Mouse (Mus musculus) stomach, embryonic 16.5 days (tissue): ENCODE measurements at regions not wholly inside any gene's neighbourhood (a gene's known extent, or its start where the extent isn't known, plus 50 kb on each side); places are given as distances from the start of the nearest gene placed in this dataset.

ENCODE experiments used
- ATAC-seq: fragments of 200-750 bp; cut with Nextera tagmentation; 2 replicates; pipeline ENCODE4 v1.8.0; 2017; ENCODE audit warnings: moderate number of reproducible peaks, moderate TSS enrichment; ENCODE audit not compliant: insufficient read depth, low FRiP score
- H3K27ac ChIP-seq: fragments of 300-500 bp; sonication (generic); 2 replicates; pipeline ENCODE4 v1.5.1; 2014; ENCODE audit warnings: low read length
- H3K27me3 ChIP-seq: fragments of 300-500 bp; sonication (generic); 2 replicates; pipeline ENCODE4 v1.6.1; 2014; ENCODE audit warnings: low read length, control low read depth, mixed read lengths; ENCODE audit not compliant: control insufficient read depth, insufficient read depth
- H3K36me3 ChIP-seq: fragments of 300-500 bp; sonication (generic); 2 replicates; pipeline ENCODE4 v1.6.1; 2014; ENCODE audit warnings: low read length; ENCODE audit not compliant: control insufficient read depth, insufficient read depth
- H3K4me1 ChIP-seq: fragments of 300-500 bp; sonication (generic); 2 replicates; pipeline ENCODE4 v1.6.1; 2014; ENCODE audit warnings: low read length, control low read depth, mixed read lengths; ENCODE audit not compliant: control insufficient read depth, insufficient read depth
- H3K4me2 ChIP-seq: fragments of 300-500 bp; sonication (generic); 2 replicates; pipeline ENCODE4 v1.6.1; 2014; ENCODE audit warnings: low read depth, low read length, mixed read lengths
- H3K4me3 ChIP-seq: fragments of 300-500 bp; sonication (generic); replicated peaks from 2 replicates; pipeline ENCODE4 v1.5.1; 2014; ENCODE audit warnings: mild to moderate bottlenecking, low read length
- H3K9ac ChIP-seq: fragments of 300-500 bp; sonication (generic); 2 replicates; pipeline ENCODE4 v1.6.1; 2014; ENCODE audit warnings: low read length
- H3K9me3 ChIP-seq: fragments of 300-500 bp; sonication (generic); replicated peaks from 2 replicates; pipeline ENCODE4 v1.6.1; 2016; ENCODE audit warnings: low read length, control low read depth; ENCODE audit not compliant: control insufficient read depth
- WGBS: fragments of 180-500 bp; shearing (Covaris S2); extraction: QIAGEN DNeasy Blood & Tissue Kit; methylation state at CpG from one replicate; pipeline ENCODE4 v1.1.7; 2014; 5-methylcytosine and 5-hydroxymethylcytosine counted together

- H3K4me3 ChIP-seq, result no peak overlapping the region
- H3K4me1 ChIP-seq, result peaks cover 12% of the 10 kb centered on the region
- H3K9me3 ChIP-seq, result no peaks in the 10 kb centered on the region
- peak overlapping the region; percentile 56 for H3K27ac ChIP-seq
- no peak overlapping the region for H3K4me2 ChIP-seq
- no peaks in the 10 kb centered on the region for H3K27me3 ChIP-seq
- H3K9ac ChIP-seq, result no peak overlapping the region
- H3K36me3 ChIP-seq, result no peaks in the 10 kb centered on the region
- peak; percentile 29; the same call in 1 of the 2 replicates for ATAC-seq
- 59% methylated on average over 14 of the region's 14 CpGs for WGBS
These were observed 54.5 kb upstream of the Cxcl14 start for GRCm38 (mm10) chr13:56350705-56351400.

DNA sequence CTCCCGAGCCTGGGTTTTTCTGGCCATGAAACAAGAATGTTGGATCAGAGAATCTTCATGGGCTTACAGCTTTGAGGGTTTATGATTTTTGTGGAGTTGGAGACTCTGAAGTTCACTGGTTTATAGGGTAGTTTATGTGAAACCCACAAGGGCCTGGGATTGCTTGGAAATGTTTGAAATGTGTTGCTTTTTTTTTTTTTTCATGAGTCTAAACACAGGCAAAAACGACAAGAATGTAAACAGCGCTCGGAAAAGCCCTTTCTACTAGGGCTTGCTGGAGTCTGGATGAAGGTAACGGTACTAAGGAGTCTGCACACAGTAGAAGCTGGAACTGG is 55.0 kb upstream of the Cxcl14 start:
- no peak overlapping the region for H3K4me3 ChIP-seq
- ATAC-seq, result peak; percentile 50; the same call in 1 of the 2 replicates
- H3K4me1 ChIP-seq, result peaks cover 12% of the 10 kb centered on the region
- H3K9me3 ChIP-seq, result no peaks in the 10 kb centered on the region
- no peak overlapping the region for H3K9ac ChIP-seq
- peak overlapping the region; percentile 64 for H3K27ac ChIP-seq
- no peaks in the 10 kb centered on the region for H3K27me3 ChIP-seq
- whole genome bisulfite sequencing, result 38% methylated on average over 5 of the region's 5 CpGs
- H3K36me3 ChIP-seq, result no peaks in the 10 kb centered on the region
- H3K4me2 ChIP-seq, result no peak overlapping the region

- H3K4me3 ChIP-seq, result no peak overlapping the region
- H3K36me3 ChIP-seq, result no peaks in the 10 kb centered on the region
- 85% methylated on average over 6 of the region's 6 CpGs for WGBS
- no peak overlapping the region for H3K4me2 ChIP-seq
- H3K4me1 ChIP-seq, result peaks cover 12% of the 10 kb centered on the region
- no peak overlapping the region for H3K9ac ChIP-seq
- H3K27me3 ChIP-seq, result no peaks in the 10 kb centered on the region
- no peak for ATAC-seq
- no peak overlapping the region for H3K27ac ChIP-seq
- H3K9me3 ChIP-seq, result no peaks in the 10 kb centered on the region
These were observed 56.1 kb upstream of the Cxcl14 start for GRCm38 (mm10) chr13:56352436-56352835.

DNA sequence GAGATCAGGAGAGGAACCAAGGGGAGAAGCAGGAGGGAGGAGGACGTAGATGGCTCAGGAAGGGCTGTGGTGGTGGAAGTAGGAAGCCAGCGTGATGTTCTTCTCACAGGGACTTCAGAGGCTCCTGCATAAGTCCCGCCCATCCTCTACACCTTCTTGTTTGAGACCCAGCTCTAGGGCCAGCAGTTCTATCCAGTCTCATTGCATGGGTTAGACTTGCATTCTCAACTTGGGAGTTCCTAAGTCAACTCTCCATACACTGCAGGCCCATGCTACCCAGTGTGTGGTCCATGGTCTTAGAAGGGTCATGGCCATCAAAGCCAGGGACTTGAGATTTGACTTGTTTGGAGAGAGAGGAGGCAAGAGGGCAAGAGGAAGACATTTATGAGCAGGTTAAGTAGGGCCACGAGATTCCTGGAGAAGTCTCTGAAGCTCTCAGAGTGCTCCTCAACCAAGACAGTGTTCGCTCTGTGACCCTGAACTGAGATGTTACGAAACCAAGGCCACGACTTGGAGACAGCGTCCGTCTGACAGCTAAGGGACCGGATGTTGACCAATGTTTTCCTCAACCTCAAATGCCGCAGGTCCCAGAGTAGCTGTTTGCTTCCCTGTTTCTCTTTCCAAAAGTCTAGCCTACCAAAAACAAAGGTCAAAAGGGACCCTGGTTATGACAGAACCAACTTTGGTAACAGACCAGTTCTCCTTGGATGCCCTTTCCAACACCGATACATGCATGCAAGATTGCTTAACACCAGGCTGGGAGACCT is 56.7 kb upstream of the Cxcl14 start:
- Histone ChIP-seq H3K27me3 (no peaks in the 10 kb centered on the region), H3K4me3 (no peak overlapping the region), H3K4me2 (no peak overlapping the region), H3K27ac (no peak overlapping the region), H3K9me3 (no peaks in the 10 kb centered on the region), H3K36me3 (no peaks in the 10 kb centered on the region), H3K9ac (no peak overlapping the region), H3K4me1 (peaks cover 12% of the 10 kb centered on the region)
- 90% methylated on average over 12 of the region's 12 CpGs for WGBS
- ATAC-seq, result no peak

- no peak overlapping the region for H3K4me2 ChIP-seq
- H3K27me3 ChIP-seq, result no peaks in the 10 kb centered on the region
- H3K9me3 ChIP-seq, result no peaks in the 10 kb centered on the region
- H3K9ac ChIP-seq, result no peak overlapping the region
- no peak for ATAC-seq
- 90% methylated on average over 11 of the region's 11 CpGs for WGBS
- H3K4me1 ChIP-seq, result peaks cover 12% of the 10 kb centered on the region
- no peak overlapping the region for H3K4me3 ChIP-seq
- H3K36me3 ChIP-seq, result no peaks in the 10 kb centered on the region
- no peak overlapping the region for H3K27ac ChIP-seq
These were observed 57.6 kb upstream of the Cxcl14 start for GRCm38 (mm10) chr13:56353921-56354320.

GRCm38 (mm10) chr13:56354630-56355029 is 58.3 kb upstream of the Cxcl14 start:
- no peak overlapping the region for H3K4me3 ChIP-seq
- H3K27ac ChIP-seq, result no peak overlapping the region
- WGBS, result 78% methylated on average over 1 of the region's 1 CpGs
- no peak overlapping the region for H3K9ac ChIP-seq
- no peaks in the 10 kb centered on the region for H3K9me3 ChIP-seq
- no peaks in the 10 kb centered on the region for H3K36me3 ChIP-seq
- no peak for ATAC-seq
- no peak overlapping the region for H3K4me2 ChIP-seq
- no peaks in the 10 kb centered on the region for H3K27me3 ChIP-seq
- H3K4me1 ChIP-seq, result peaks cover 12% of the 10 kb centered on the region

DNA sequence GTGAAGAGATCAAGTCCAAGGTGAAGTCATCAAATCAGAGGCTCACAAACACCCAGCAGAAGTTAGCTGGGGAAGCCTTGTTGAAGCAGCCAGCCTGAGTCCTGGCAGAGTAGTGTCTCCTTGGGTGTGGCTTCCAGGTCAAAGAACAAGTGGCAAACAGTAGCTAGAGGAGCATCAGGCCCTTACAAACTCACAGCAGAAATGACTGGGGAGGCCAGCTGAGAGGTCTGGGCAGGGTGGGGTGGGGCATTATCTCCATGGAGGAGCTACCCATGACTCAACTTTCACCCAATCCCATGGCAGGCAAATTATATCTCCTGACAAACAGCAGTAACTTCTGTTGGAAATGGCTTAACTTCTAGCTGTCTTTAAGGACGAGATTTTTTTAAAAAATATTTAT is 60.6 kb upstream of the Cxcl14 start:
- no peaks in the 10 kb centered on the region for H3K27me3 ChIP-seq
- H3K4me1 ChIP-seq, result peaks cover under 1% of the 10 kb centered on the region
- no peaks in the 10 kb centered on the region for H3K36me3 ChIP-seq
- H3K9me3 ChIP-seq, result no peaks in the 10 kb centered on the region
- H3K4me3 ChIP-seq, result no peak overlapping the region
- 39% methylated on average over 1 of the region's 1 CpGs for WGBS
- no peak for ATAC-seq
- no peak overlapping the region for H3K27ac ChIP-seq
- no peak overlapping the region for H3K9ac ChIP-seq
- no peak overlapping the region for H3K4me2 ChIP-seq

DNA sequence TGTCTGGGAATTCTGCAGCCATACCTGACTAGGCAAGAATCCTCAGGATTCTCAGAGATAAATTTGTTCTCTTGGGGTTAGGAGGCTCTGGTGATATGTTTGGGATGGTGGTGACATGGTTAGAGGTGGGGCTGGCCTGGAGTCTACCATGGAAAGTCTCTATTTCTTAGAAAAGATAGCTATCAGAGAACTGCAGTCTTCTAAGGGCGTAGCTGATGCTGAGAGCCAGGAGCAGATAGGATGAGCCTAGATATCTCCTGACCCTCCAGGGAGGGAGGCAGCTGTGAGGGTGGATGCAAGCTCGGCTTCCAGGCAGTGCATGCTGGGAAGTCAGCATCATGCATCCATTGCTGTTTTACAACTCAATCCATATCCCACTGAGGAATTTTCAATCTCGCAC is 61.6 kb upstream of the Cxcl14 start:
- Histone ChIP-seq H3K4me3 (no peak overlapping the region), H3K9me3 (no peaks in the 10 kb centered on the region), H3K4me1 (no peaks in the 10 kb centered on the region), H3K9ac (no peak overlapping the region), H3K27me3 (no peaks in the 10 kb centered on the region), H3K27ac (no peak overlapping the region), H3K4me2 (no peak overlapping the region), H3K36me3 (no peaks in the 10 kb centered on the region)
- 85% methylated on average over 3 of the region's 3 CpGs for WGBS
- no peak for ATAC-seq

DNA sequence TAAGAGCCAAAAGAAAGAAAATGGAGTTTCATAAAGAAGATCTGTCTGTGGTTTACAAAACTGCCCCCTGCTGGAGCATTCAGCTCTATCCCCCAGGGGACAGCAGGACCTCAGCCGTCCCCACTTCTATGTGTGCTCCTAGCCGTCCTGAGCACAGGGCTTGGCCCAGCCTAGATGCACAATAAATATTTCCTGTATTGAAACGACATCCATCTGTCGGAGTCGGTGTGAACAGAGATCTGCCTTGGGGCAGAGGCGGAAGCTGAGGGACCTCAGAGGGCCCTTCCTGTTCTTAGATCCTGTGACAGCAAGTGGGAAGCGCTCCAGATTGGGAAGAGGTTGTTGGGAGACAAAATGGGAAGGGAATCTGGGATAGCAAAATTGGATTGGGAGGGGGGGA is 62.5 kb upstream of the Cxcl14 start:
- Histone ChIP-seq H3K4me2 (no peak overlapping the region), H3K27ac (no peak overlapping the region), H3K4me1 (no peaks in the 10 kb centered on the region), H3K27me3 (no peaks in the 10 kb centered on the region), H3K36me3 (no peaks in the 10 kb centered on the region), H3K9me3 (no peaks in the 10 kb centered on the region), H3K4me3 (no peak overlapping the region), H3K9ac (no peak overlapping the region)
- WGBS, result 63% methylated on average over 7 of the region's 7 CpGs
- ATAC-seq, result no peak
